Mouse (Mus musculus): ENCODE data around the gene Lrba.

Lrba gene

GRCm38 (mm10) chr3:86687571-86688209 is 463.2 kb downstream of the Lrba start:
- DNase-seq (ENCODE audit: low read depth): peak; percentile 42

- DNase-seq (ENCODE audit: low read depth): no peak
These were observed 464.0 kb downstream of the Lrba start for GRCm38 (mm10) chr3:86688438-86688837.

DNA sequence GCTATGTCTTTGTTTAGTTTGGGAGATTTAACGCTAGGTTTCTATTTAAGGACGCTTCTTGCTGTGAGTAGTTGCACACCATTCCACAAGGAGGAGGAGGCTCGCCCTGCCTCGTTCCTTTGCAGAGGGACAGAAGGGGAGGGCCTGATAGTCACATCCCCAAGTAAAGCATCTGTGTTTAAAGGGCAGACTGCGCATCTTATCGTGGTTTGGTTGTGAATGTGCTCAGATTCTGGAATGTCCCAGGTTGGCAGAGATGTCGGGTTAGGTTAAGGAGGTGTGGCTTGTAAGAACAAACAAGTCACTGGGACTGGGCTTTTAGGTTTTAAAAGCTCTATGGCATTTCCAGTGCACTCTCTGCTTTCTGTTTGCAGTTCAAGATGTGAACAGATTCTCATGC is 464.8 kb downstream of the Lrba start:
- DNase-seq (ENCODE audit: low read depth): no peak

DNA sequence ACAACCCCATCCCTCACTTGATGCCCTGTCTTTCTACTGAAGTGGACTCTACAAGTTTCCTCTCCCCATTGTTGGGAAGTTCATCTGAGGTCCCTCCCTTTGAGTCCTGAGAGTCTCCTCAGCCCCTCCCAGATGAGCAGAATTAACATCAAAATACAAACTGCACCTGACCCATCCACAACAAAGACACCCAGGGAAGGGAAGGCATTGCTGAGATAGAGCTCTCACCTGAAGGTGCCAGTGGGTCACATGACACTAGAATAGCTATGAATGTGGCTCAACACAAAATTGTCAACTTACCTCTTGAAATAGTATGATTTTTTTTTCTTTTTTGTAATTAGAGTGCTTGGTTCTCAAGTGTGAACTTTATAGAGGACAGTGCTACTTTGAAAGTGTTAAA is 468.3 kb downstream of the Lrba start:
- no peak for DNase-seq (ENCODE audit: low read depth)

DNA sequence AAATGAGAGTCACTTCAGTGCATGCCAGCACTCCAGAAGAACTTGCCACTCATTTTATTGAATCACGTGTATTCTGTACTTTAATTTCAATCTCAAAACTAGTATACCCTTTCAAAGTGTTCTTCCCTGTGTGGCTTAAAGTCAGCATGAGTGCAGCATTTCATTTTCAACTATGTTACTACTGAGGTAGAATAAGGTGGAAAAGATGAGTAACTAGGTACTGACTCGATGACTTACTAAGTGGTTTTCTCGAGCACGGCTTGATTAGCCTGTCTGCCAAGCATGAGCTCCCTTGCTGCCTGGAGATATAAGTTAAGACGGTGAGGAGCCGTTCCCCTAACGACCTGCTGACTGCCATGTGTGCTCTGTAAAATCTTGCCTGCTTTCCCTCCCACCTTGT is 469.1 kb downstream of the Lrba start:
- no peak for DNase-seq (ENCODE audit: low read depth)

GRCm38 (mm10) chr3:86698947-86699346 is 474.5 kb downstream of the Lrba start:
- DNase-seq (ENCODE audit: low read depth): no peak

DNA sequence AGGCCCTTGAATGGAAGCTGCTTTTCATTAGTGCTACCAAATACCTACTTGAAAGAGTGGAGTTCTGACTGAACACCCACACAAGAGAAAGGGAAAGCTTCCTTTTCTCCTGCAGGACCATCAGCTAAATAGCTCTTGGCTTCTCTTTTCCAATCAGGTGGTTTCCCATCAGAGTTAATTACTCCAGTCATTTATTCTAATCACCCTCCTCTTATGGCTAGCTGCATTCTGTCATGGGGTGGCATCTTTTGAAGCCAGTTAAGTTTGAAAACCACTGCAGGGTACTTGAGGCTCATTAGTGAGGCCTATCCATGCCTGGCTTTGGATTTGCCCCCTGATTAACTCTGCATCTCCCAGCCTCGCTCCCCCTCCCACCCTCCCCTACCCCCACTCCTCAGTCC is 476.7 kb downstream of the Lrba start:
- no peak for DNase-seq (ENCODE audit: low read depth)

GRCm38 (mm10) chr3:86709472-86709871 is 485.0 kb downstream of the Lrba start:
- DNase-seq (ENCODE audit: low read depth): no peak

DNA sequence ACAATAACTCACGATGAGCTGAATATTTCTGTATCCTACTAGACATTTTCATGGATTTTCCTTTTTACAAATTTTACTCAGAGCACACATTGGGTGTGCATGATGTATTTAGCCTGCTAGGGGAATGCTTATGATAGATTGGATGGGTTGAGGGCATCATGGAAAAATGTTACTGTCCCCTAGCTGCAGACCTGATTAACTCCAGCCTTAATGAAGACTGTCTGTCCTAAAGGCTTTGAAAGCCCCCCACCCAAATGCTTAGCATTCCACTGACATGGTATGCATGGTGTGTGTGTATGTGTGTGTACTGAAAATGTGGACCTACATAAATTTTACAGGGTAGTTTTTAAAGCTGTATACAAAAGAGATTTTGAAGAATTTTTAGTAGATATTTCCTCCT is 487.1 kb downstream of the Lrba start:
- DNase-seq (ENCODE audit: low read depth): no peak

DNA sequence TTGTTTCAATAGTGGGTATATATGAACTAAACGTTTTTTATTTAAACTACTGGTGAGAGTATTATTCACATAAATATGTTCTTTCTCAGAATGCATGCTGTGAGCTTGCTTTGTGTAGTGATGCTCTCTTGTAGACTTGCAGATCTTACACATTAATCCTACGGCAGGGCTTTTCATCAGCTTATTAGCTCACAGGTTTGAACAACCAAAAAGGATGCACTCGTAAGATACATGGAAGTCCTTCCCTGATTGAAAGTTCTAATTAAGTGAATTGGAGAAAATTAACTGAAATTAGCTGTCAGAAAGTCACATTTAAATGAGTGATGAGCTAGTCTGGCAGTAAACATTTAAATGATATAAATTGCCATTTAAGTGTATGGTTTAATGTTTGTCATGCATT is 488.3 kb downstream of the Lrba start:
- no peak for DNase-seq (ENCODE audit: low read depth)

DNA sequence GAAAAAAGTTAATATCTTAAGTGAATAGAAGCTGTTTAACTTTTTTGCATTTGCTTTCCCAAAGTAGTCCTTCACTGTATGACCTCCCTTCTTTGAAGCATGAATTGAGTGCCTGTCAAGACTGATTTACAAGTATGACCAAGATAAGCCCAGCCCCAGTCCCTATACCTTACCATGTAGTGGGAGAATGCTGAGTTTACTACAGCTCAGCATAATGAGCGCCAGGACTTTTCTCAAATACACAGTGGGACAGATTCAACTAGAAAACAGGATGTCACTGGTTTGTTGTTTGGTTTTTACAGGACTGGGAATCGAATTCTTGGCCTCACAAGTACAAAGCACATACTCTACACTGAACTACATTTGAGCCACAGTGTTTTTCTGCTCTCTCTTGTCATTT is 490.0 kb downstream of the Lrba start:
- no peak for DNase-seq (ENCODE audit: low read depth)

DNA sequence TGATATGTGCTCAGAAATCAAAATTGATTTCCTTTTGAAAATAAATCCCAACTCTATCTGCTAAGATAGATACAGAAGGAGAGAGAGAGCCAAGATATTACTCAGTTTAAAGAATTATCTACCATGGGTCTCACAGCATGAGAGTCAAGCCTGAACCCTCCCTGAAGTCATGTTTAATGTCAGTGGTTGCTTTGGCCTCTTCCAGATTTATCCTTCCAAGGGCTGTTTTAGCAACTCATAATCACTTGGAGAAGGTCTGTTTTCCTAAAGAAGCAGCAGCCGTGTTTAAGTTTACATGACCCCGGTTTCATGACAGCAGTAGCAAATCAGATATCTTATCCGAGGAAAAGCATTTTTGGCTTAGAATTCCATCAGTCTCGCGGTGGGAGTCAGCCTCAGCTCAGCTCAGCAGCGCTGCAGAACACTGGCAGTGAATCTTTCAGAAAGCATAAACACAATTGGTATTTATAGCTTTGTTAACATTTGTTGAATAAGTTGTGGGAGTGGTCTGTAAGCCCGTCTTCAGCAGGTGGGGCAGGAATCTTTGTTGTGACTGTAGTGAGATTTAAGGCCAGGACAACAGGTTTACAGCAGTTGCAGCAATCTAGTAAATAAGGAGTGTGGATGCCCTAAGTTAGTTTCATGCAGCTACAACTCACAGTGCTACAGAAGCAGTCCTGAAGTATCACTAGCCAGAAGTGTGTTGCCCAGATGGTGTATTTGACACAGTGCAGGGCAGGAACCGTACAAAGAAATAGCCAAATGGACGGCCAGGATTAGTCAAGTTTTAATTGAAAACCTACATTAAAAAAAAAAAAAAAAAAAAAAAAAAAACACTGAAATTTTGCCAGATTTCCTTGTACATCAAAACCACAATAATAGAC is 499.2 kb downstream of the Lrba start:
- DNase-seq (ENCODE audit: low read depth): no peak

GRCm38 (mm10) chr3:86725113-86725512 is 500.6 kb downstream of the Lrba start:
- DNase-seq (ENCODE audit: low read depth): no peak

- no peak for DNase-seq (ENCODE audit: low read depth)
These were observed 514.4 kb downstream of the Lrba start for GRCm38 (mm10) chr3:86738831-86739230.

DNA sequence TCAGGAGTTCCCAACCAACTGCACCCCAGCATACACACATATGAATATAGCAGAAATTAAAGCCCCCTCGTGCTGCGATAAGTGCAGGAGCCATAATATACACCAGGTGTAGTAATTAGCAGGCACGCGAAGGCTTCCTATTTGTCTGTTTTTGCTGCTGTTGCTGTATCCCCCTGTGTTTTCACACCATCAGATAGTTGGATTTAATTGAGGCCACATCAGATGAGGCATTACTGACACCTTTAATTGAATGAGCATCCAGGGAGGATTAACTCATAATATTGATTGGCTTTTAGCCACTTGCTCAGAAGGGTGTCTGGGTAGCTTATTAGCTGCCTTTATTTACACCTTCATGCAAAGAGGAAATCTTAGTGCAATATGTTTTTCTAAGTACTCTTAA is 515.3 kb downstream of the Lrba start:
- no peak for DNase-seq (ENCODE audit: low read depth)

DNA sequence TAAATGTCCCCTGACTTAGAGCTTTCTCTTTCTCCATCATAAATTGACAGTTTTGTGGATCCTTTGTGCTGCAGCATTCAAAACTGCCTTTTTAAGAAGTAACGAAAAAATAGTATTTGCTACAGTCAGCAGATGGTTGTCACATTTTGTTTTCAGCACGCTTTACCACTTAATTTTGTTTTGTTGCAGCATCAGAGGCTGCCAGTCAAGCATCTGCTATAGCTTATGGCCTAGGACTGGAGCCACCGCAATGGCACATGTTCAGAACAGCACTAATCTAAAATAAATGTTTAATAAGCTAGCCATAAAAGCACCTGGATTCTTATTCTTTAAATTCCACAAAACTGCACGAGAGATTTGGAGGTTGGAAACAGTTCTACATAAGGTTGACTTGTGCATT is 520.9 kb downstream of the Lrba start:
- DNase-seq (ENCODE audit: low read depth): no peak

GRCm38 (mm10) chr3:86745769-86746512 is 521.5 kb downstream of the Lrba start:
- DNase-seq (ENCODE audit: low read depth): no peak

- DNase-seq (ENCODE audit: low read depth): no peak
These were observed 526.2 kb downstream of the Lrba start for GRCm38 (mm10) chr3:86750652-86751051.

- no peak for DNase-seq (ENCODE audit: low read depth)
These were observed 529.7 kb downstream of the Lrba start for GRCm38 (mm10) chr3:86754178-86754577.

- no peak for DNase-seq (ENCODE audit: low read depth)
These were observed 530.4 kb downstream of the Lrba start for GRCm38 (mm10) chr3:86754595-86755557.

- DNase-seq (ENCODE audit: low read depth): no peak
These were observed 532.1 kb downstream of the Lrba start for GRCm38 (mm10) chr3:86756548-86756947.

- peak; percentile 42 for DNase-seq (ENCODE audit: low read depth)
These were observed 534.2 kb downstream of the Lrba start for GRCm38 (mm10) chr3:86758727-86759126.
